Mouse (Mus musculus): ENCODE measurements at regions not wholly inside any gene's neighbourhood (a gene's known extent, or its start where the extent isn't known, plus 50 kb on each side); places are given as distances from the start of the nearest gene placed in this dataset.

DNA sequence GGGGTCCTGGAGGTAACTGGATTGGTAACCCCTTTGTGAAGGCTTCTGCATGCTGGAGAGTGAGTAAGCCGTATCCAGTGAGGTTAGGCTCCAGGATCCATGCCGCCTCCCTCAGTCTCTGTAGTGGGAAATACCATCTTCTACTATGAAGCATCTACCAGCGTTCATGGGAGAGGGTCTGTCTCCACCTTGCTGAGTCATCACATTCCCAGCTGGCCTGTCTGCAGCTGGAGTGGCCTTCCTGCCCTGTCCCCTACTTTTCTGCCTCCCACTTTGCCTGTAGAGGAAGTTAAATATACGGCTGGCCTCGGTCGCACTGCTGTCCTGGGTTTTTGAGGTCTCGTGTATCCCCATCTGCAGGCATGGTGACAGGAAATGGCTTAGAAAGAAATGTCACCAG lies 78.0 kb upstream of the Sec14l1 start:
- DNase-seq (ENCODE audit: low read depth, low spot score): no peak

- no peak for DNase-seq (ENCODE audit: low read depth, low spot score)
Measured at GRCm38 (mm10) chr11:117038282-117039106, 76.5 kb upstream of the Sec14l1 start.

- no peak for DNase-seq (ENCODE audit: low read depth, low spot score)
Measured at GRCm38 (mm10) chr11:117040829-117041228, 74.1 kb upstream of the Sec14l1 start.

- DNase-seq (ENCODE audit: low read depth, low spot score): no peak
Measured at GRCm38 (mm10) chr11:117042336-117042735, 72.6 kb upstream of the Sec14l1 start.

- no peak for DNase-seq (ENCODE audit: low read depth, low spot score)
Measured at GRCm38 (mm10) chr11:117043524-117043923, 71.4 kb upstream of the Sec14l1 start.

- no peak for DNase-seq (ENCODE audit: low read depth, low spot score)
Measured at GRCm38 (mm10) chr11:117044731-117045130, 70.2 kb upstream of the Sec14l1 start.

GRCm38 (mm10) chr11:117046636-117047035 lies 68.3 kb upstream of the Sec14l1 start:
- DNase-seq (ENCODE audit: low read depth, low spot score): no peak

DNA sequence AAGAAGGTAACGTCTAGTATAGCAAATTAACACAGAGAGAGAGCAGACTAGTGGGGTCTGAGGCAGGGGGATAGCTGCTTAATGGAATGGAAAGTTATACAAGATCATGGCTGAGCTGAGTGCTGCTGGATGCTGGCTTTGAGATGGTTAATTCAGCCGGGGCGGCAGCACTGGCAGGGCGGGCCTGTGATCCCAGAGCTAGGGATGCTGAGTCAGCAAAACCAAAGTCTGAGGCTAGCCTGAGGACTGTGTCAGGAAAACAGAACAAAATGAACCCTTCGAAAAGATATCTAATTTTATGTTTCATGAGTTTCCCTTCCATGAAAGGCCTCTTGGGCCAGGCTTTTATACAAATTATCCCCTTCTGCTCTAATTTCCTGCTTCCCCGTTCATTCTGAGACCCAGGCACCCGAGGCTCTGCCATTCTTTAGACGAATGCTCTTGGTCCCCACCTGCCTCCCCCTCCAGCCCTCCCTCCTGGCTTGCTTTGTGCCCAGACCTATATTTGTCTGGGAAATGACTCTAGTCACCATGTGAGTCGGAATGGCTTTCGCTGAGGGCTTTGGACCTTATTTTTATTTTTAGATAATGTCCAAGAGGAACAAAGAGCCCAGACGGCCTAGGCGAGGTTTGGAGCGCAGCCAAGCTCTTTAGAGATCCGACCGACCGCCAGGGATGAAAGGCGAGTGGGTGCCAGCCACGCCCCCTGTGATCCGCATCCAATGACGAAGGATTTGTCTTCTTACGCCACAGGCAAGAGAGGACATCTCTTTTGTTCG lies 67.6 kb upstream of the Sec14l1 start:
- no peak for DNase-seq (ENCODE audit: low read depth, low spot score)

GRCm38 (mm10) chr11:117048911-117049310 lies 66.1 kb upstream of the Sec14l1 start:
- DNase-seq (ENCODE audit: low read depth, low spot score): no peak

- DNase-seq (ENCODE audit: low read depth, low spot score): no peak
Measured at GRCm38 (mm10) chr11:117050788-117051187, 64.2 kb upstream of the Sec14l1 start.

DNA sequence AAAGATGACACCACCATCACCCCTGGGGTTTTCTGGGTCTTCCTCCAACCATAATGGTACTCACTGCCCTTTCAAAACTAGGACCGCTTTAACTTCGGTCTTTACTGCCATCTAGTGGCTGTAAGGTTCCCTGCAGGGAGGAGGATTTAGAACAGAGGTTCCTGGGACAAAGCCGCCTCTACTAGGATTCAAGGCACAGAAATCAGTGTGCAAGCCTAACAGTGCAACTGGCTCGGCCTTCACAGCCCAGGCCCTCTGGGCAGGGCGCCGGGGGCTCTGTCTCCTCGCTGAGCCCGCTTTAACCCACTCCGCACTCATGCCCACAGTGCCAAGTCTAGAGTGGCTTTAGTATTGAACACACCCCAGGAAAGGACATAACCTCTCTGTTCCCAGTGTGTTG lies 58.0 kb upstream of the Sec14l1 start:
- peak; percentile 87 for DNase-seq (ENCODE audit: low read depth, low spot score)

GRCm38 (mm10) chr11:117057451-117057850 lies 57.5 kb upstream of the Sec14l1 start:
- DNase-seq (ENCODE audit: low read depth, low spot score): no peak

DNA sequence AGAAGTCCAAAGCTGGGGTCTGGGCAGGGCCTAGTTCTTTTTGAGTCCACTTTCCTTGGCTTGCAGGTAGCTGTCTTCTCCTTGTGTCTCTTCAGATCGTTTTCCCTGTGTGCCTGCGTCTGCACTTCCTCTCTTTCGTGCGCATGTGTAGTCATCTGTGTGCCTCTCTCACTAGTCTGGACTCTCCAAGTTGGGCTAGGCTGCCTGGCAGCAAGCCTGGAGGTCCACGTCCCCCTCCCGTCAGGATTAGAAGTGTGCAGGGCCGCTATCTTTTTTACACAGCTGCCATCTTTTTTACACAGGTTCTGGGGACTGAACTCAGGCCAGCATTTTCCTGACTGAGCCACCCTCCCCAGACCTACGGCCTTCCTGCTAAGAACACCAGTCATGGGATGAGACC lies 55.8 kb upstream of the Sec14l1 start:
- DNase-seq (ENCODE audit: low read depth, low spot score): no peak

DNA sequence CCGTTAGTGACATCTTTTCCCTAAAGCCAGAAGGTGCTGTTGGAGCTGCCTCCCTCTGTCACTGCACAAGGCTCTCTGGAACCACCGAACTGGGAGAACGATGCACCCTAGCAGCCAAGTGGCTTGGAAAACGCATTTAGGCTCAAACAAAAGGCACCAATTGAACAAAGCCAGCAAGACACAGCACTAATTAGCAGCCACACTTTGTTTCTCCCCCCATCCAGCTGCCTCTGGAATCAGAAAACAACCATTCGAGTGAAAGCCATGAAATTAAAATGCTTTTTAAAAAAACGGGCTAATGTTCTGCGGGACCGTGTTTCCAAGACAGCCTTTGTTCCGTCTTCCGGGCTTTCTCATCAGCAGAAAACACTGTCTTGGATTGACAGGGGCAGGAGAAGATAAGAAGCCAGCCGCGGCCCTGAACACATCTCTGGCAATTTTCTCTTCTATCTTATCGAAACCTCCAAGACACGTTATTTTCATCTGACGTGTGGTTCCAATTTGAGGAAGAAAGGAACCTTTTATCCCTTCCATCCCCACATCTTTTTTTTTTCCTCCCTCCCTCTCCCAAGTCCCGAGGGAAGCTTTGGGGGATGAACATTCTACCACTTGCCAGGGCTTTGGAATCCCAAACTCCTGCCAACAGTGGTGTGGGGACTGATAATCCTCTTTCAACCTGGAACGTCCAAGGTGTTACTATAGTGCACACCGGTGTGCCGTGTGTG lies 54.8 kb upstream of the Sec14l1 start:
- DNase-seq (ENCODE audit: low read depth, low spot score): no peak

DNA sequence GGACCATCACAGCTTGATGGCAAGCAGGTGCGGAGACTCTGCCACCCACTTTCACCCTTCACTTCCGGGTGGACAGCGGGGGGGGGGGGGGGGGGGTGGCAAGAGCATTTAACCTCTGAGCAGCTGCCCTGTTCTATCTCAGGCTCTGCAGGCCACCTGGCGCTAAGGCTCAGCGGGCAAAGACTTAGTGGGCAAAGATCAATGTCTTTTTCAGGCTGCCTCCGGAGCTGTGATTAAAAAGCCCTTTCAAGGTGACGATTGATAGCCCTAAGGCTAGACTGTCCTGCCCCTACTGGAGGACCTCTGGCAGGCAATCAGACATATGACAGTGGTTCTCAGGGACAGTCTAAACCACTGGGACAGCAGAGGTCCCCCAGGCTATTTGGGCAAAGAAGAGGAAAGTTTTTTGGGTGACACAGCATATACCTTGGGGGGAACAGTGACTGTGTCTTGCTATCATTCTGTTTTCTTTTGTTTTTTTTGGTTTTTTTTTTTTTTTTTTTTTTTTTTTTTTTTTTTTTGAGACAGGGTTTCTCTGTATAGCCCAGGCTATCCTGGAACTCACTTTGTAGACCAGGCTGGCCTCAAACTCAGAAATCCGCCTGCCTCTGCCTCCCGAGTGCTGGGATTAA lies 54.1 kb upstream of the Sec14l1 start:
- no peak for DNase-seq (ENCODE audit: low read depth, low spot score)

- no peak for DNase-seq (ENCODE audit: low read depth, low spot score)
Measured at GRCm38 (mm10) chr11:117062772-117063499, 52.0 kb upstream of the Sec14l1 start.

All from mesoderm, embryonic 11.5 days (tissue).